Mouse (Mus musculus): ENCODE results near the gene Fars2. TPM values are rescaled to one million over a fixed set of nuclear protein-coding genes. Genes with fewer than 3 reads are reported as not detected.

The Fars2 gene
- total RNA-seq, 4 experiments from 2014 or later: 30.0 to 46.5 (median 34.7) TPM

DNA sequence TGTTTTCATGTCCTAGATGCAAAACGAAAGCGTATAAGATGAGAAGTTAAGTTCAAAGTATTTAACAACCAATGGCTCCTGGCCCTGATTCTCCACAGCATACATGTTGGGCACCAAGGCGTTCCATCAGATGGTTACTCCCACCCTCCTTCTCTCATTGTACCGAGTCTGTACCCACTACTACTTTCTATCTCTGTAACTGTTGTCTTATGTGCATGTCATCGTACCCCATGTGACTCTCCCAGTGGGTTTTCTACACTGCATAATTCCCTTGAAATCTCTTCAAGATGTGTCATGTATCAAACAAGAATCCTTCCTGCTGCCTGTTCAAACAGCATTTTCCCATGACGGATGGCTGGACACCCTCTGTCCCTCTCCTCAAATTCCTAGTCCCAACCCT lies 388.5 kb downstream of the Fars2 start:
- no peak for DNase-seq (ENCODE audit: low spot score in 2 of 2)

DNA sequence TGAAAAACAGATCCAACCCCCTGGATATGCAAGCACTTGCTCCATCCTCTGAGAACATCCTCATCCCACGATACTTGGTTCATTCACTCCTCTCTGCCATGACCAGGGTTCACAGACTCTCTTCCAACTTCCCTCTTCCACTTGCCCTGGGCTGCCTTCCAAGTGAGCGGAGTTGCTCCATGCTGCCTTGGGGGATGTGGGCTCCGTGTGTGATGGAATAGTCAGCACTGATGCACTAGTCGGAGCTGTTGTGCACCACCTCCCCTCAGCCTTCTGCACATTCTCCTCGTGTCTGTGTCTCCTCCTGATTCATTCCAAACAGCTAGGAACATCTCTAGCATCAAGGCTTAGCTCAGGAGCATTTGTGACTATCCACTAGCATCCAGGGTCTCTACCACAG lies 389.1 kb downstream of the Fars2 start:
- DNase-seq (ENCODE audit: low spot score in 2 of 2): peak; percentile 9 to 36

DNA sequence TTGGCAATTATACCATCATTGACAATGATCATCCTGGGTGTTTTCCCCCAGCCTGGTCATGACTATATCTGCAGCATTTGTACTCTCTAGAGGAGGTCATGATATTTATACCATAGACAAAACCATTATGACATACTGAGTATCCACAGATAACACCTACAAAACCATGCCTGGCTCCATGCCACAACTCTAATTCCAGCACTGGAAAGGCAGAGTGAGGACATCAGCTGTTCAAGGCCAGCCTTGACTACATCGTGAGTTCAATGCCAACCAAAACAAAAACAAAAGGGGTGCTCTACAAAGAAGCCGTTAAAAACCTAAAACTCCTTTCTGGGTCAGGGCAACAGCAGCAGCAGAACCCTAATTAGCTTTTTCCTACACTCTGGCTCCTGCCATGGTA lies 392.9 kb downstream of the Fars2 start:
- no peak for DNase-seq (ENCODE audit: low spot score in 2 of 2)

DNA sequence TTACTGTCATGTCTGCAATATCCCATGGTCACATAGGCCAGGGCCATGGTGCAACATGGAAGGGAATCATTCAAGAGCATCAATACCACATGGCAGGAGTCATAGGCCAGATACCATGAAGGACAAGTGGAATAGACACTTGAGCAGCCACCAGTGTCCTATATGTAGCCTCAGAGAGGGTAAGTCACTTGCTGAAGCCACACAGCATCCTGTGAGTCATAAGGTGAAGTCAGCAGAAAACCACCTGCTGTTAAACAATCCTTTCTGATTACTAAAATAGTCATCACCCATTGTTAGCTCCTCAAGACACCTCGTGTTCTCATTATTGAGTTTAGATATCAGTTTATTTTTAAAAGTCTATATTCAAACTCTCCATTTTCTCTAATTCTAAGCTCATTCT lies 395.9 kb downstream of the Fars2 start:
- no peak for DNase-seq (ENCODE audit: low spot score in 2 of 2)

DNA sequence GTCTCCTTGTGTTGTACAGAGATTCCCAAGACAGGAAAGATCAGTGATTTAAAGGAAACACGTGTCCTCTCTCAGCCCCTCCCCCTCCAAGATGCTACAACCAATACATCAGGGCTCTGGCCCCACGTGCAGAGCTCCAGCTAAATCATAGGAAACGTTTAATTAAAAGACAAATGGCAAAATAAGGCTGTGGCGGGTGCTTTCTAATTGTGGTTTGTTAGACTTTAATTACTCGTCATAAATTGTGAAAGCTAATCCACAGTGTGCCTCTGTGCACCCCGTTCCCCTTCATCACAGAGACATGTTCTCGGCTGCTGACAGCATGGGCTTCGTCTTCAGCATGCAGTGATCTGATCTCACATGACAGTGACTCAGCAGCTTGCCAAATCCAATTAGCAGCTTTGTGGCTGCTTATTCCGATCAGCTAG lies 400.9 kb downstream of the Fars2 start:
- DNase-seq (ENCODE audit: low spot score in 2 of 2): no peak

DNA sequence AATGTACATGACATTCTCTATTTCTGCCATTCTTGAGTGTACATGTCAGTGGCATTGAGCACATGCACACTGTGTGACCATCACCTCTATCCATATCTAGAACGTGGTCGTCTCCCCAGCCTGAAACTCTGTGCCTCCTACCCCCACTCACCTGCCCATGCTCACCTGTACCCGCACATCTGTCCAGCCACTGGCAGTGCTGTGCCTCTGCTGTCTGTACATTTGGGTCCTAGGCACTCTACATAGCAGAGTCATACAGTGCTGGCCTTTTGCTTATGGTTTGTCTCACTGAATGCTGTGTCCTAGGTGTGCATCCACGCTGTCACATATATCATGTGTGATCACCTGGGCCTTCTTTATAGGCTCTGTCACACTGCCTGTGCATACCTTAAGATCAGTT lies 410.5 kb downstream of the Fars2 start:
- no peak for DNase-seq (ENCODE audit: low spot score in 2 of 2)

DNA sequence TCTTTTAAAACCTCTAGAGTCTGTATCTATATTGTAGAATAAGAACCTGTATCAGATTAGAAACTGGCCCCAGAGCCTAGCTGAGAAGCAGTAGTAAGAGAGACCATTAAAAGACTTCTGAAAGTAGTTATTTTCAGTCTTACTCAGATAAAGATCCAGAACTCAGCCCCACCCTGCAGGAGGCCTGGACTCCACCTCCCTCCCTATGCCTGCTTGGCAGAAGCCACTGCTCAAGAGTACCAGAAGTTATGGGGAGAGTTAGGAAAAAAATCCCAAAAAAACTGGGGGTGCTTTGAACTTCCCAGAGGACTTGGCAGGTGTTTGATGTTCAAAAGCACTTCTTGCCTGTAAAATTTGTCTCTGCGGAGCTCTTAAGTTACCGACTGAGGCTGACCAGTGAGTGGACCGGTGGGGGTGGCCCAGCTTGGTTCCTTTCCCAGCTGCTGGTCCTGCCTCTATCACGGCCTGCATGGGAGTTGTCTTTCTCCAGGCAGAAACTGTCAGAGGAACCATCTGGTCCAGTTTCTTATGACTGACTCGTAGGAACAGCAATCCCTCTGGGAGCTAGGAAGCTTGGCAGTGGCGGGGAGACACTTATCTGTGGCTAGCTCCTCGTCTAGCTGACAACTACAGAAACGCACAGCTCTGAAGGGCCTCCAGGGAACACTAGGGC lies 411.1 kb downstream of the Fars2 start:
- DNase-seq (ENCODE audit: low spot score in 2 of 2): peak; percentile 56 to 65

DNA sequence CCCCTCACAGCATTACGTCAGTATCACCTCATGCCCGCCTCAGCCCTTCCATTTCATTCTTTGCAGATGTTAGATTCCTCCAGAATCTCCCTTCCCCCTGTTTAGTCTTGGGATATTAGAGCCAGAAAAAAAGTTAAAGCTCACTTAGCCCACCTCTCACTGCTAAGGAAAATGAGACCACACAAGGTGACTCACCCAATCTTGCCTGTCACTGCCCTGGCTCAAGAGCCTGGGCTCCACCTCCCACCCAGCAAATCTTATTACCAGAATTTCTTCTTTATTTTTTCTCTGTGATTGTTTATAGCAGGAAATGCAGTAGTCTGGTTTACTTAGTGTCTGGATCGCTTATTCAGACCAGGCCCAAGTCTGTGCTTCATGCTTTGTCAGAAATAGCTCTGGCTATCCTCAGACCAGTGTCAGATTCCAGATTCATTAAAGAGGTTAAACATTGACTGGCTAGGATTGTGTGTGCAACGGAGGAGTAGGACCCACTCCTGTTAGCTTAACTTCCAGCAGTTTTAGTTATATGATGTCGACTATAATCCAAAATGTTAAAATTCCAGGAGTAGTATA lies 412.3 kb downstream of the Fars2 start:
- DNase-seq (ENCODE audit: low spot score in 2 of 2): no peak

DNA sequence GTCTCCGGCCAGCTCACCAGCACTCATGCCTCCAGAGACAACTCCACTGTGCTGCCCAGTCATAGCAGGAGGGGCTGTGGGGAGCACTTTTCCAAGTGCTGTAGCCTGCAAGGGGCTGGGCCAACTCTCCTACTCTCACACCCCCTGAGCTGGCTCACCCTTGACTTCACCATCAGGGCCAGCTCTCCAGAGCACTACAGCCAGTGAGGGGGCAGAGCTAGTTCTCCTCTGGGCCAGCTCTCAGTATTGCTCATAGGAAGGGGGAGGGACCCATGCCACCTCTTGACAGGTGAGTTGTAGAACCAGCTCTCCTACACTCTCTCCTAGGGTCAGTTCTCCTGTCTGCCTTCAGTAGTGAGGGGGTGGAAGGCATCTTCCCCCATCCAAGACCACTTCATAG lies 413.6 kb downstream of the Fars2 start:
- DNase-seq (ENCODE audit: low spot score in 2 of 2): no peak

DNA sequence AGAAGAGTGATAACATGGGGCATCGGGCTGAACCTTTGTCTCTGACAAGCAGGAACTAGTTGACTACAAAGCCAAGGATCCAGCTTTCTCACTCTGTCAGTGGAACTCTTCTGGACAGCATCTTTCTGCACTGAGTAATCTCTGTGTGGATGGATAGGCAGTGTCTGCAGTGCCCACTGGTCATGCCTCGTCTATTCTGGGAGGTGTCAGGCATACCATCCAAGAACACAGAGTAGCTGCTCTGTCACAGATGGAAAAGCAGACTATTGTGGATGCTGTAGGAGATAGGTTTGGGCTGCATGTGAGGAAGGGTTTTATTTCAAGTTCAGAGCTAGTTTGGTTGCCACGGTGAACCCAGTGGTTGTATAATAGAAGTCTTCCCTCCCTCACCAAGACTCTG lies 414.7 kb downstream of the Fars2 start:
- no peak for DNase-seq (ENCODE audit: low spot score in 2 of 2)

DNA sequence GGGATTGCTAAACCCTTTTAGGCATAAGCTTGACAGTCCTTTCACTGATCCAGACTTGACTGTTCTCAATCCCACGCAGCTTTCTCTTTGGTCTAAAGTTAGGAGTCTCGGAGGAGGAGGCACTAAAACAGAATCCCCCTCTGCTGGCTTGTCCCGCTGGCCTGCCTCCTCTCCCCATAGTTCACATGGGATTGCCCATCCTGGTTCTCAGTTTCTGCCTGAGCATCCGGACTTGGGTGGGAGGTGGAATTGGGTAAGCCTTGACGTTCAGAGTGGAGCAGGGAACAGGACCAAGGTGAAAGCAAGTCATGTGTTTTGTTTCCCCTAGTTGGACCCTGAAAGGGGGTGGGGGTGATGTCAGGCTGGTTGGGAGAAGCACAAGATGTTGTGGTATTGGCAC lies 415.9 kb downstream of the Fars2 start:
- DNase-seq (ENCODE audit: low spot score in 2 of 2): no peak

DNA sequence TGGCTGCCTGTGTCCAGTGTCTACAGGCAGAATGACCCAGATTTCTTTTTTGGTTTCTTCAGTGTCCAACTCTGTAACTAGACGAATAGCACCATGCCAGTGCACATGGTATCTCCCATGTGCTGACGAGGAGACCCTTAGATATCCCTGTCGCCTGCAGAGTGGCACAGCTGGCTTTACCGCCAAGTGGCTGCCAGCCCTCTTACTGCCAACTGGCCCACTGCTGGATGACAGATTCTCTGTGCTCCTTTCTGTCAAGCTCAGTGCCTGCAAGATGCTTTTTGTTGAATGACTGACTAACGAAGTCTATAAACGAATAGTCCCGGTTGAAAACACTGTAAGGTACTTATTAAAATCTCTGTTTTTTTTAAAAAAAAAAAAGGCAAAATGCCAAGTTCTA lies 416.3 kb downstream of the Fars2 start:
- no peak for DNase-seq (ENCODE audit: low spot score in 2 of 2)

DNA sequence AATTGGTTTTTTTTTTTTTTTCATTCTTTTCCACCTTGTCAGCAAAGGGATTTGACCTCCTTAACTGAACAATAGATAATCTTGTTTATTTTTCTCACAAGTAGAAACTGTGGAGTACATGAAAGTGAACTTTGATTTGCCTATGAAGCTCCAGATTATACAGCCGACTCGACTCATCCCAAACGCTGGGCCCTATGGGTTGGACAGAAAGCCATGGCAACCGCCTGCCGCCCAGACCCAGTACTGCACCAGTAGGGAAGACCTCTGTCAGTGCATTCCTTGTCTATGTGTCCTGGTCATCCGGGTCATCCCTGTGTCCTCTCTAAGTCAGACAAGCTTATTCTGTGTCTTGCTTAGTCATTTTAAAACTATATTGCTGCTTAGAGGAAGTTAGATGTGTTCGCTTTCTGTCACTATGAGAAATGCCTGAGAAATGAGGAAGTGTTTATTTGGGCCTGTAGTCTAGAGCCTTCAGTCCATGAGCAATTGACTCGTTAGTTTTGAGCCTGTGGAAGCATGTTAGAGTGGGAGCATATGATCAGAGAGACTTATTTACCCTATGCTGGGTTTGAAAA lies 416.8 kb downstream of the Fars2 start:
- DNase-seq (ENCODE audit: low spot score in 2 of 2): no peak

DNA sequence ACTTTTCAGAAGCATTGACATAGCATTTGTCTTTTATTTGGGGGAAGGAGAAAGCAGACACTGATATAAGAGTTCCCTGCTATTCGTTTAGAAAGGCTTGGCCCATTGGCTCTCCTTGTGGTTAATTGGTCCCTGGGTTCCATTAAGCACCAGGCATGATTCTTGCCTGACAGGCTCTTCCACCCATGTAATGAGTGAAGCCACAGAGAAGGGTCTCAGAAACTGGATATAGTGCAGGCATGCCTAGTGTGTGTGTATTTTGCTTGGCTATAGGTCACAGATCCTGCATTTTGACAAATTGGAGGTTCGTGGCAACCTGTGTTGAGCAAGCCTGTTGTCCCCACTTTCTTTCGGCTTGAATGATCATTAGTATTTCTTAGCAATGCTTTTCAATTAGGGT lies 420.4 kb downstream of the Fars2 start:
- no peak for DNase-seq (ENCODE audit: low spot score in 2 of 2)

DNA sequence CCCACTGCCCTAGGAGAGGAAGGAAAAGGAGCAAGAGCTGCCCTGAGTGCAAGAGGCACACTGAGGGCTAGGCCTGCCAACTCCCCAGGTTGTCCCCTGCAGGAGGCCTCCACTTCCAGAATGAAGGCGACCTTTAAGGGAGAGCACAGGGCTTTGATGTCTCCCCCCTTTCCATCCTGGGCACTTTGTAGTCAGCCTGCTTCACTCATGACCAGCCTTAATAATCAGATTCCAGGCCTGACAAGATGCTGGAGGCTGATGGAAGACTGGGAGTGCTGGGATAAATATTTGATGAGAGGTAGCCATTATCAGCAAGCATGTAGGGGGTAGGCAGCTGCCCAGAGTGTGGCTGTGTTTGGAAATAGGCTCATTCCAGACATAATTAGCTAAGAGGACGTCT lies 421.2 kb downstream of the Fars2 start:
- DNase-seq (ENCODE audit: low spot score in 2 of 2): no peak

DNA sequence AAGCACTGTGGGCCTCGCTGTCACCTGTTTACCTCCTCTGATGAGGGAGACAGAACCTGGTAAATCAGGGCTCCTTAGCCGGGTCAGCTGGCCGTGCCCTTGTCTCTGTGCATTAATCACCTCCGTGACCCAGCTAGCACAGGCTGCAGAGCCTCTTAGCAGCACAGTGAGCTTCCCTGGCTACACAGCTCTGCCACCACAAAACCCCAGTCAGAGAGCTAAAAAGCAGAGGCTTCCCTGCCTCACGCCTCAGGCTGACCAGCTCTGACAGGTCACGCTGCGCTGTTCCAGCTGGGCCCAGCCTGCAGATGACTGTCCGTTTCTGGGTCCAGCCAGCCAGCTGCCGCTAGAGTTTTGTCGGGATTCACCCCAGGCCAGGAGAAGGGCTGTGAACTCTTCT lies 423.0 kb downstream of the Fars2 start:
- DNase-seq (ENCODE audit: low spot score in 2 of 2): no peak

DNA sequence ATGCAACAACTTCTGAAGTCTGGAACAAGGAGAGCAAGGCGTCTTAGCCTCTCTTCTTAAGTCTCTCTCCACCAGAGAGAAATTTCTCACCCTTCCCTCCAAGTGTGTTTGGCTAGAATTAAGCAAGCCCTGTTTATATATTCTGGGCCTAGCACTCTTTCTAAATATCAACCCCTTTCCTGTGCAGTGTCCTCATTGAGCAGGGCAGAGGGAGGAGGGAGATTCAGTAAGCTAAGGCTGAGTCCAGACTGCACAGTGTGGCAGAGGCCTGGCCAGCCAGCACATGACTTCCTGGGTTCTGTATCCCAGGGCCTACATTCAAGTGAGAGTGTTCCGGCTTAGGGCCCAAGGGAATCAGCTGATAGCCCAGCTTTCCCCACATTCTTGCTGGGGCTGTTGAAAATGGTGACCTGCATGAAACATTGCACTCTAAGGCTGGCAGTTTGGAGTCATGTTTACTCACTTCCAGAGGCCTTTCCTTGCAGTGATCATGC lies 424.1 kb downstream of the Fars2 start:
- no peak for DNase-seq (ENCODE audit: low spot score in 2 of 2)

DNA sequence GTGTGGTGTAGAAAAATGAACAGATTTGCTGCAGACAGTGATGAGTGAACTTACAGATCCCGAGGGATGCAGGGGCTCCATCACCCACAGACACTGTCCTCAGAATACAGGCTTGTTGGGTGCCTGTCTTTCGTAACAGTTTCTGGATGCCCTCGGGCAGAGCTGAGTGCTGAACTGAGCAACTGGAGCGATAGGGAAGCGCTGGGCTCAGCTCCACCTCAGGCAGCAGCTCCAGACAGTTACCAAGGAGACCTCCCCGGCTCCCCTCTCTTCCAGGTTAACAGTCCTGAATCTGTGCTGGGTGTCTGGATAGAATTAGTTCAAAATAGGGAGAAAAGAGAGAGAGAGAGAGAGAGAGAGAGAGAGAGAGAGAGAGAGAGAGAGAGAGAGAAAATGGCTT lies 433.5 kb downstream of the Fars2 start:
- no peak for DNase-seq (ENCODE audit: low spot score in 2 of 2)

DNA sequence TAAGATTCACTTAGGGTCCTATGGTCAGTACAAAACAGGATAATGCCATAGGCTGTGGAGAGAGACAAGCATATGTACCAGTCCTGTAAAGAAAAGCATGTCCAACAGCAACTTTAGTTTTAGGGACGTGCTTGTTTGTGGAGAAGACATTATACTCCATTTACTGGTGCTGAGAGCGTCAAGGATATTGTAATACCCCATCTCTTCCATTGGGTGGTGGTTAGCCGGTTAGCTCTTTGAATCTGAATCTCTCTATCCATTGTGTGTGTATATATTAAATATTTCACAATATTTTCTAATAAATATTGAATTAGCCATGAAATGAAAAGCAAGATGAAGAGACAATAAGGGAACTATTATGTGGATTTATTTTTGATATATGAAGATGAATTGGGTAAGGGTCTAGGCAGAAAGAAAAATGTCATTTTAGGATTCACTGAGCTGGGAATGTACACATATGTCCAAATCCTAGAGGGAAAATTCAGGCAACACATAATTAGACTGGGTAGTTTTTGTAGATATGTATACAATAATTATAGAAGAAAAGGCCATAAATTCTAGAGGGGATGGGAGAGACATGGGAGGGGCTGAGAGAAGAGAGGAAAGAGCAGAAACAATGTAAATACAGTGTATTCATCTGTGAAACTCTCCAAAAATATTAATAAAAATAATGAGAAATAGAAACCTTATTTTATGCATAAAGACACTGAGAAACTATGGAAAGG lies 435.5 kb downstream of the Fars2 start:
- no peak for DNase-seq (ENCODE audit: low spot score in 2 of 2)

DNA sequence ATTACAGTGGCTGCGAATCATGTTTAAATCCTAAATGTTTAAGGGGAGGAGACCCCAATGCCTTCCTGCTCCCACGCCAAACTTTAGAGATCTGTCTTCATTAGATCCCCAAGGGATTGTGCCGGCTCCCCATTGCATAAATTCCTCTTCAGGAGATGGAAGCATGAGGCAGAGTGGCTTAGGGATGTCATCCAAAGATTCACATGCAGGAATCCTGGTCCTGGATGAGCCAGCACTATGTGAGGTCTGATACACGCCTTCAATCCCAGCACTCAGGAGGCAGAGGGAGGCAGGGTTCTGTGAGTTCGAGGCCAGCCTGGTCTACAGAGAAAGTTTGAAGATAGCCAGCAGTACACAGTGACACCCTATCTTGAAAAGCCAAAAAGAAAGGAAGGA lies 436.0 kb downstream of the Fars2 start:
- DNase-seq (ENCODE audit: low spot score in 2 of 2): no peak

DNA sequence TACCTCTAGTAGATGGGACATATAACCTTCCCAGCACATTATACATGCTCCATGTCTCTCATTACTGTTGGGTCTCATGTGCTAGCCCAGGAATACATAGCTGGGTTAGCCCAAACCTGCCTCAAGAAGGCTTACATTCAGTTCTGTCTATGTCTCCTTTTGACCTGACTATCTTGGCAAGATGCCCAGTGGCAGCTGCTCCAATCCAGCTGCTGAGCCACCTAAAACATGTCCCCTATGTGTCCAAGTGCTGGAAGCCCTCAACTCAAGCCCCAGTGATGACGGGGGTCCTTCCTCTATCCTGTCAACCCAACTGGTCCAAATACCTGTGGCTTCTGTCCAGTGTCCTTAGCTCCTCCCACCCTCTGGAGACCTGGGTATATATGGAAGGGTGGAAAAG lies 437.5 kb downstream of the Fars2 start:
- no peak for DNase-seq (ENCODE audit: low spot score in 2 of 2)

Data from gastrocnemius, adult 8-10 months (tissue).